Mouse (Mus musculus) right cerebral cortex, adult 2 months (tissue): ENCODE measurements at regions not wholly inside any gene's neighbourhood (a gene's known extent, or its start where the extent isn't known, plus 50 kb on each side); places are given as distances from the start of the nearest gene placed in this dataset.
A peak's percentile ranks its signal among the peaks of the same experiment; 100 is the strongest.

ENCODE experiments used
- DNase-seq, 2 experiments: peaks; one replicate each; pipeline ENCODE4 v3.0.0; 2021 to 2022; ENCODE audit warnings: low spot score in 2 of 2

DNA sequence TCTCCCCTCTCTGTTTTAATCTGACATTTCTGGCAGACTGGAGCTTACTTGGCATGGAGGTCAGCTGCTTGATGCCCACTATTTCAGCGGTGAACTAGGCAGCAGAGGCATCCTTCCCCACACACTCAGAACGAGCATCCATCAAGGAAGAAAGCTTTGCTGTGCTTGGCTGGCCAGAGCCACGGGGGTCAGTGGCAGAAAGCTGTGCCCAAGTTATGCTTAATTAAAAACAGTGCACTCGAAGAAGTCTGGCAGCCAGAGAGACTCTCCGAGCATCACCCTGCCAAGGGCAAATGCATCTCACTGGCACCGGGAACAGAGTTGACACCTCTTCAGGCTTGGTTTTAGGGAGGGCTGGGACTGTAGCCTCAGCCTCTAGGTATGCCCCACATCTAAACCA lies 168.3 kb downstream of the Gm45692 start:
- no peak for DNase-seq

DNA sequence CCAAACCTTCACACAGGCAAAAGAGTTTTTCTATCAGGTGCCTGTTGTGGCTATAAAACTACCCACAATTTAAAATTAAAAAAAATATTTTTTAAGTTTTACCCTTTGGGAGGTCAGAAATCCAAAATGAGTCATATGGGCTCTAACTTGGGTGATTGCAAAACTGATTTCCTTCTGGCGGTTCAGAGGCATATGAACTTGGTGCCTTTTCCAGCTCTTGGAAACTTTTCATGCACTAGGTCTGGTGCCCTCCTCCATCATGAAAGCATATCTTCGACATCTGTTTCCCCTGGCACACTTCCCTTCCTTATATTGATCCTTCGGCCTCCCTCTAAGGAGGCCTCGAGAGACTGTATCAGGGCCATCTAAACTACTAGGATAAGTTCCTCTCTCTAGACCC lies 168.8 kb downstream of the Gm45692 start:
- no peak for DNase-seq

DNA sequence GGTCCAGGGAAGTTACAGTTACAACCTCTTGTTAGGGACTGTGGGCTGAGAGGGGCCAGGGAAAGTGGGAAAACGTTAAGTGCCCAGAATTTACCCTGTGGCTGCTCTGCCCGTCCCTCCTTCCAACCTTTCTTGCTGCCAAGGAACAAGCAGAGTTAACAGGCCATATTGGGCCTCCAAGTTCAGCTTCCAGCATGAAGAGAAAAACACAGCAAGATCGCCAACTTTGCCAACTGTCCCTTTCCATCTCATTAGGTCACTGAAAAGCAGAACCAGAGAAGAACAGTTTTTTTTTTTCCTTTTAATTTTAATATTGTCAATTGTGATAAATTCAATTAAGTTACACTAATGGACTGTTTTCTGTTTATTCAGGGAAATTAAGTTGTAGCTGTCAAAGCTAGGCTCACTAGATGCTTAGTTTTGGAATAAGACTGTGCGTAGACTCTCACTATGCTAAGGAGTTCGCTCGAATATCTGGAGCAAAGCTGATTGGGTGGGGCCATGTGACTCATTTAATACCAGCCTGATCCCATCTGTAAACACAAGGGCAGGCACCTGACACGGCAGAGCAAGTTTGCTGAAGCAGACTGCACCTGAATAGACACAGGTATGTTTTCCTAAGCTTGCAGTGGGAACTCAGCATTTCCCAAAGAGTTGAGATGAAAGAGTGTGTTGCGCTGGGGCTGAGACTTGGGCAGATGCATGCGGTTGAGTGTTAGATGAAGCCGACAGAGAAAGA lies 178.9 kb downstream of the Gm45692 start:
- DNase-seq: no peak

DNA sequence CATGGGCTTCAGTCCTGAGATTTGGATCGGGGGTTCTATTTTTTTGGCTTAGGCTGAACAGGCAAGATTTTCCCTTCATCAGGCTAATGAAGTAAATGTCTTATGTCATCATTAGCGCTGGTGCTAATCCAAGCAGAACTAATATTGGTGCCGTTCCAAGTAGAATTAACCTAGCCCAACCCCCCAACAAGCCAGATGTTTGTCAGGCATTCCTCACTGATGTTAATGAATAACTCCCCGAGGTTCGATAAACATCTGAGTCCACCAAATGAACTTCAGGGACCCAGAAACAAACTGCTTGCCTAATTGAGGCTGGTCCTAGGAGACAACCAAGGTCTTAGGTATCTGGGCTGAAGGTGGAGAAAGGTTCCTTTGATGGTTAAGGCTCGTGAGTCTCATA lies 180.9 kb downstream of the Gm45692 start:
- DNase-seq: no peak

DNA sequence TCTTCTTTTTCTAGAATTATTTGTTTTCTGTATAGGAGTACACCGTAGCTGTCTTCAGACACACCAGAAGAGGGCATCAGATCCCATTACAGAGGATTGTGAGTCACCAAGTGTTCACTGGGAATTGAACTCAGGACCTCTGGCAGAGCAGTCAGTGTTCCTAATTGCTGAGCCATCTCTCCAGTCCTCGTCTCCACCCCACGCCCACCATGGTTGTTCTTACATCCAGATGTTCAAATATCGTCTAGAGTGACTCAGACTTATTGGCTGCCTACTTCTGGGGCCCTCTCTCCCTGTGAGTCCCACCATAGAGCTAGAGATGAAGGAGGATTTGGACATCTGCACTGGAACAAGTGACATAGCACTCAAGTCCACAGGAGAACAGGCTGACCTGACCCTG lies 182.6 kb downstream of the Gm45692 start:
- no peak for DNase-seq

DNA sequence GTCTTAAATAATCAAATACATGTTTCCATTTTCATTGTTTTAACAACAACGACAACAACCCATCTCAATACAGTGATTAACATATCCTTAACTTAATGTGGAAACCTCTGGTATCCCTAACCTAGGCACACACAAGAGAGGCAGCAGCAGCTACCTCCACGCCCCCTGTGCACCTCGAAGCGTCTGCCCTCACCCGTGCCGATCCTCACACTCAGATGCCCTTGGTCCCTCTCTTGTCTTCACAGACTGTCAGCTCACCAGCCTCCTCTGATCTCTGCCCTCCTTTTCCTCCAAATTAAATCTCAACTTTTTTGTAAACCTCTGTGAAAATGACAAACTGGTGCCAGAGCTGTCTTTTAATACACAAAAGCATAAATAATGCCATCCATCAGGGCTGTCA lies 185.2 kb downstream of the Gm45692 start:
- DNase-seq: no peak

DNA sequence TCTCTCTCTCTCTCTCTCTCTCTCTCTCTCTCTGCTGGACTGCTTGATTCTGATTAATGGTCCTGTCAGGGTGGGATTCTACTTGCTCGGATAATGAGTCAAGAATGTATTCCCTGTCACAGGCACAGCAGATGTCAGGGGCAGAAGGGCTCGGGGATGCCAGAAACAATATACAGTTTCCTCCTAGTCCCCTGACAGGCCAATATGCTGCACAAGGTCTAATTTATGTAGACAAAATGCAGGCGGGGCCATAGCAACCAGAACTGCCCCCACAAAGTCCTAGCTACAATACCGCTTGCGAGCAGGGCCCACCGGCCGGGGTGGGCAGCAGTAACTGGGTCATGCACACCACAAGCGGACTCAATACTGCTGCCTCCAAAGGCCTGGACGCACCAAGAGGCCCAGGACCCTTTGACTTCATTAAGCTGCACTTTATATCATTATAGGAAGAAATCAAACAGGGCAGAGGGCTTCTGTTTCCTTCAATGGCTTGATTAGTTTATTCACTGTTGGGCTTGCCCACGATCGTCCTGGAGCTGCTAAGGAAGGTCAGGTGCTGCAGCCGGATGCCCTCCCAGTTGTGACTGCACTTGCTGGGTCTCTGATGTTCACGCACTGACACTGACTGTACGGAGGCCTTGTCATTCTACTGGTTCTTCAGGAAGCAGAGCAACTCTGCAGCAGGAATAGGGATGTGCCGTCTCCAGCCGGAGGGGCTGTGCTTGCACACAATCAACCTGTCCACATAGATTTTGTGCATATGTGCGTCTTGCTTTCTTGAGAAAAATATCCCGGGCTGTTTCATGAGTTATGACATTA lies 185.9 kb downstream of the Gm45692 start:
- DNase-seq: no peak

DNA sequence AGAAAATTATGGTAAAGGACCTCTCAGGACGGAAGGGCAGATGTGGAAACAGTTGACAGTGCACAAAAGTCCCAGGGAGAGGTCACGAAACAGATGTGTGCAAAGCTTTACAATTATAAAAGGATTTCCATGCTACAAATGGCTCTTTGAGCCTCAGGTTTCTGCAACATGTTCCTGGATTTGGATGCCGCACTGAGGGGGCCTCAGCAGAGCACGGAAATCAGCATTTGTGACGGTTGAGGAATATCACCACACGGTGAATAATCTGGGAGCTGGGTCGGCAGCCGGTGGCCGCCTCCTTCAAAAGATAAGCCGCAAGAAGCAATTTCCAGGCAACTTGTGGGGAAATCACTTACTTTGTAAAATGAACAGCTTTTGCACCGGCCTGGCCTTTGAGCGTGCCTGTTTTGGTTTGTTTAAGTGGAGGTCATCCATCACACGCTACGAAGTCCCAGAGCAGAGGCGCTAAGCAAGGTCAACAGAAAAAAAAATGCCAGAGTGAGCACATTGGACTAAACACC lies 188.8 kb downstream of the Gm45692 start:
- DNase-seq: no peak

DNA sequence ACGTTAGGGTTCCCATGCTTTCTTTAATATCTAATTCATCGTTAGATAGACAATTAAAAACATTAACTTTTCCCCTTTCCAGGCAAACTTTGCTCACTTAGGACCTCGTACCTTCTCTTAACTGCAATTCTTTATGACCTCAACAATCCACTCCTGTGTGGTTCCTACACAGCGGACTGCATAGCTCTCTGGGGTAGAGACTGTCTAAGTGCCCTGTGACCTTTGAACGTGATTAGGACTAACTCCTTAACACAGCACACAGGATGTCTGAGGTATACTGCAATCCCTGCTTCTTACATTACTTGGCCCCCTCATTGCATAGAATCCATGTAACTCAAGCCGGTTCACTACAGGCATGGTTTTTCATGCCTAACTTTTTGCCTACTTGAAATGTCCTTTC lies 190.4 kb downstream of the Gm45692 start:
- DNase-seq: no peak

DNA sequence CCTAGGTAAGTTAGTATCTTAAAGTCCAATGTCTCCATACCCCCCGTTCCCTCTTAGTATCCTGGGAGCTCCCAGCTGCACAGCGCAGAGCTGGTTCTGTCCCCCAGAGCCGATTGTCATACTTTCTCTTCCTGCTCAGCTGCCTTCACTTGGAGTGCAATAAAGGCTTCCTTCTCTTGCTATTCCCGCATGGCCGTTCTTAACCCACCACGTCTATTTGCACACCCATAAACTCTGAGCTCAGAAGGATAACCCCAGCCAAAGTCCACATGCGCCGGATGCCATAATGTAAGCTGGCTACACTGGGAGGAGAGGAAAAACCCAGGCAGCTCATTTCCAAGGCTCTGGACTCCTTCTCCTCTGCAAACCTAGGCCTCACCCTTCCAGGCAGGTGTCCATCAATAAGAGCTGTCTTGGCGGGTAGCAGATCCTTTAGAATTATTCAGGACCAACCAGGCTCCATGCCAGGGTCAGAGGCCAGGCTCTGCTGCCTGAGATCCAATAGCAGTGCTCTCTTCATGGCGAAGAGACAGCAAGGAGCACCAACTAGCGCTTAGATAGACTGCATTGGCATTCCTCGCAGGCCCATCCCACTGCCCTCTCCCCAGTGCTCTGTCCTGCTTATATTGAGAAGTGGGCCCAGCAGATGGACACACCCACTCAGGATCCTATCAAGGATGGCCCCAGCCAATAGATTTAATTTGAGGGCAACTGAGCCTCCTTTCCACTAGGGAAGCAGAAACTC lies 204.4 kb downstream of the Gm45692 start:
- DNase-seq: no peak

DNA sequence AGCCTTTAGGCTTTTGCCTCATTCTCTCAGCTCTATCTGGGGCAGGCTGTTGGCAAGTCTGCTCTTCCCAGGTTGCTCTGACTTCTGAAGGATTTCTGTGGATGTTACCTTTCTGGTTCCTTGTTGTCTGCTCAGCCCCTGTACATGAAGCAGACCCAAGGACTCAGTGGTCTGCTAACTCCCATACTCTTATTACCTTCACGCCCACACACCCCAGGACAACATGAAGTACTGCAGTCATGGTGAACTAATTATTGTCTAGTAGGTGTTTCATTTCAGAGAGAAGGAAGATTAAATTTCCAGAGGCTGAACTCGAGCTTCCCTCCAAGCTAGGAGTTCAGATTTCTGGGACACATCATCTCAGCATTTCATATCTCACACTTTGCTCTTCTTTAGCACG lies 205.3 kb downstream of the Gm45692 start:
- DNase-seq: no peak

DNA sequence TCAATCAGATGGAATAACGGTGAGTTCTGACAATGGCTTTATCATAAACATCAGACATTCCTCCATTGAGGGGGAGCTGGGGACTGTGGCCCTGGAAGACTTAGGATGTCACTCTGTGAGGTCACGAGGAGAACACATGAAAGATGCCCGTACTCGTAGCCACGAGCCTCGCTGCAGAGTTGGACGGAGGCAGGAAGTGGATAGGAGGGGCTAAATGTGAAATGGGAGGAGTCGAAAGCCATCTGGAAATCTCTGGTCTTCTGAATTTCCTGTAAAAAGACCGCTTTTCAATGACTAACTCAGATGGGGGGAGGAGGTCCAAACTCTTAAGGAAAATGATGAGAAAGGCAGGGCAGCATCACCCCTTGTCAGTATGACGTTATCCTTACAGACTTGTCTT lies 210.5 kb downstream of the Gm45692 start:
- no peak for DNase-seq

DNA sequence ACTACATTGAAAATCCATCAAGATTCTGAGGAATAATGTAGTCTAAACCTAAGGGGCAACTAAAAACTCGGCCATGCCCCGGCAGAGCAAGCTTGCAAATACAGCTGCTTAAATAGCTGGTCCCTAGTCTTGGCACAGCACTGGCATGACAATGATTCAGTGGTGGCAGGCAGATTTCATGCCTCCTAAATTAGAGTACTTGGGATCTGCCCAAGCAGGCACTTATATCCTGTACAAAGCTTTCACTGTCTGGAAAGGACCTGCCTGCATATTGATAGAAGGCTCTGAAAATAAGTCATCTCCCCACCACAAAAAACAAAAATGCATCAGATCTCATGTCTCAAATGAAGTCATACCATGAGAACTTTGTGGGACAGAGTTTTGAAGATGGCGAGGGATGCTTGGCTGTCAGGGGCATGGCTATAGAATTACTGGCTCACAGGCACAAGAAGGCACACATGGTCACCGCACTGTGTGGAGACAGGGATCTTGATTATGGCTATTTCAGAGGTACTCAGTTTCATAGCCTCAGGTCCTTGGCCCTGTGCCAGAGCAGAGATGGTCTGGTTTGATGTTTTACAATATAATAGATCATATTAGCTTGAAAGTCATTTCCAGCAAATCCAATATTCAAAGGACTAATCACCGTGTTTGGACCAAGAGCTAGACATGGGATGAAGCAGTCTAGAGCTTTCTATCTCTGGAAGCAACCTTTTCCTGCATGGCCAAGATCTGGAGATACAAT lies 217.7 kb downstream of the Gm45692 start:
- DNase-seq: no peak

DNA sequence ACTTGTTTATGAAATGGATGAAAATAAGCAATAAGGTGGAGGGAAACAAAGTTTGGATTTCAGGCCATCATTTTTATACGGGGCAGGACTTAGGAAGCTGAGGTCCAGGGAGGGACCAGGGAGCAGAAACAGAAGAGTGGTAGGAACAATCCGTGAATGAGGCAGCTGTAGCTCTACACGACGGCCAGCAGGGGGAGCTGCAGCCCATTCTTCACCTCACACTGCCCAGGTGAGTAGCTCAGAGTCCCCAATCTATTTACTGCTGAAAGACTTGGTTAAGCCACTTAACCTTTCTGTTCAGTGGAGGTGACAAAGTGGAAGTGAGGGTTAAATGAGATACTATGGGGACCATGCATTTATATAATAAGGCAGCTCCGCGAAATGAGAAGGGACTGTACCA lies 225.7 kb downstream of the Gm45692 start:
- peak; percentile 21 to 77 for DNase-seq

DNA sequence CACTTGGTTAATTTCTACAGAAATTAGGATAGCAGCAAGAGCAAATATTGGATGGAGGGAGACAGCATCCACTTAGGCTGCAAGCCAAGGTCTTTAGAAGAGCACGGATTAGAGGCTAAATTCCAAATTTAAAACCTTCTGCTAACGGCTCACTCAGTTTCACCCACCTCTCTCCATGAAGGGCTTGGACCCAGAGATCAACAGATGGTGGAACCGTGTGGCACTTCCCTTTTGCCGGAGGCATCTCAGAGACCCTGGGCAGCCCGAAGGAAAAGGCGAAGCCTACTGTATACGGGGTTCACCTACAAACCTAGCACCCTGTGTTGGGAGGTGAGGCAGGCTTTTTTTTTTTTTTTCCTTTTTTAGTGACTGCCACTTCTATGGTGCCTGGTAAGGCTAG lies 229.9 kb downstream of the Gm45692 start:
- no peak for DNase-seq

DNA sequence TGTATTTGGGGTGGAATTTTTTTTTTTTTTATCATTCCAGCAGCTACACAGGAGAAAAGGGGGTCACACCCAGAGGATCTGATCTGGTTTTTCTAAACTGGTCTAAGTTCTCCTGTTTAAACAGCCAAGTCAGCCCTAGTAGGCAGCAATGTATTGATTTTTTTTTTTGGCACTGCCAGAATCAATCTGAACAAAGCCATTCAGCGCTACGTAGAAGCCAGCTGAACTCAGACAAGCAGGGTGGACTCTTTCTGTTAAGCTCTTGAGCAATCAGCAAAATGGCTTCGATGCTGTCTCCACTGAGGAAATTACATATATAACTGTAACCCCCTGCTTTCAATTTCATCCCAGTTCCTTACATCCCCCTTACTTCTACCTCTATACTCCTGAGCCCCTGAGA lies 230.5 kb downstream of the Gm45692 start:
- DNase-seq: no peak

DNA sequence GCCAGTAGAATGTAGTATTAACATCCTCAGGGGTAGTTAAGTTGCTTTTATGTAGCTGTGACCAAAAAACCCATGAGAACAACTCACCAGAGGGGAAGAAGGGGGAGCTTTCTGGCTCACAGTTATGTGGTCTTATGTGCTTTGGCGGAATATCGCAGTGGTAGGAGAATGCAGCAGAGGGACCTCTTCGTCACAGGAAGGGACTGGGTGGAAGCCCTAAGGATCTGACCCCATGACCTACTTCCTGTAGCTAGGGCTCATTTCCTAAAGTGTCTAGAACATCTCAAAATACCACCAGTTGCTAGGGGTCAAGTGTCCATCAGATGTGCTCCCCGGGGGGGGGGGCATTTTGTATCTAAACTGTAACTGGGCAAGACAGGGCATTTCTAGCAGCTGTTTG lies 231.3 kb downstream of the Gm45692 start:
- DNase-seq: no peak

DNA sequence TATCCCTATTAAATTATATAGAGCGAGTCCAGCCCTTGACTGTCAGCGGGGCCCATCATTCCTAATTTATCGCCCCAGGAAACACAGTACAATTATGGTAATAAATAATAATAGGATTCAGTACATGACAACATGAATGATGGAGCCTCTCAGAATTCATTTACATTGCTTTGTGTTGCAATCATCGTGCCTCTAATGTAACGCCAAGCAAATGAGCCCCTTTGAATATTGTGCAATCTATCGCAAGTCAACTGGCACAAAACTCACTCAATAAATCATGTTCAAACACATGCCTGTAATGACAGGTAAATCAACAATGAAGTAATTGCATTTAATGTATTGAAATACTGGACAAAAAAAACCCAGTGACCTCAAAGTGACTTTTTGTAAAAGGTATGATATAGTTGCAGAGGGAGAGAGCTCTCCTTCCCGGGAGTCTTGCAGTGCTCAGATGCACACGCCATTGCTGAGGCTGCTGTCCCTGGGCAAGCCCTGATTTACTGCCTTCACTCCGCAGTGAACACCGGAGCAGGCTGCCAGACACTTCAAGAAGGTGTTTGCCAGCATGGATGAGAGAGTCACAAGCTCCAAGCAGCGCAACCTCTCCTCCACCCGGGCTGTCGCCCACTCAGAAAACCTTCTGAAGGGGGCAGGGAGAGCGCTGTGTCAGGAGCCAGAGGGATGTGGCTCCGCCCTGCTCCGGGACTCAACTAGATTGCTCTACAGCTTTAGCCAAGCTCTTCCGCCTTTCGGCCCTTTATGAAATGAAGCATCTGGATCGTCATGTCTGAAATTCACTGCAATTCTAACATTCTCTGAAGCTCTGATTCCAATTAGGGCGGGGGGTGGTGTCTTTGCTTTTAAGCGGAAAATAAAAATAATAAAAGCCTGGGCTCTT lies 232.6 kb downstream of the Gm45692 start:
- DNase-seq: peak; percentile 9 to 11

DNA sequence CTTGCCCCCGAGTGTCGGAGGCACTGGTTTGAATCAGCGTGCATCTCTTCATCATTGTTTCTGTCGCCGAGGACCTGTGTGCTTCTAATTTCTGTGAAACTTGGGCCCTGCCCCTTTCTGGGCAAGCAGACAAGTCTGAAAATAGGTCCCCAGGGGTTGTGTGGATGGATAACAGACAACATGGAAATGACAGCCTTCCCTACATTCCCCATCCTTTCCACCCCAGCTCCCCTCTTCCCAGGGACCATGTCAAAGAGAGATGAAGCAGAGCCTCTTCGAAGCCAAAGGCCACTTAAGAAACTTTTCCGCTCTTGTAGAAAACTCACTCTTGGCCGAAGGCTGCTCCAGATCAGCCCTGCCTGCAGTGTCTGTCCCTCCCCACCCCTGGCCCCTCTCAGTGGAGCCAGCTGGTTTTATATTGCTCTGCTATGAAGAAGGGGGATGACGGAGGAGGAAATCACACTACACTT lies 233.2 kb downstream of the Gm45692 start:
- DNase-seq: no peak

DNA sequence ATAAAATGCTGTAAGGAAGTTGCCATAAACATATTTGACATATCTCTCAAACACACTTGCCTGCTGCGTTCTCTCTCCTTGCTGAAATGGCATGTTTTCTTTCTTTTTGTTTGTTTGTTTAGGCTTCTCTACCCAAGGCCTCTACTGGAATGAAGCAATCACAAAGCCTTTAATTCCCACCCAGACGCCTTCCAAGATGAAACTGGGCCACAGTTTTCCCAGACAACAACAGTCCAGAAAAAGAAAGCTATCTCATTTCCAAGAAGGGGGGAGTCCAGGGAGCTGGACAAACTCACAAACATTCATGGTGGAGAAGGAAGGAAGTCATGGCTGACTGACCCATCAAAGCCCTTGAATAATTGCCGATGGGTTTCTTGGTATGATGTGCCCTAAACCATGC lies 234.1 kb downstream of the Gm45692 start:
- no peak for DNase-seq

DNA sequence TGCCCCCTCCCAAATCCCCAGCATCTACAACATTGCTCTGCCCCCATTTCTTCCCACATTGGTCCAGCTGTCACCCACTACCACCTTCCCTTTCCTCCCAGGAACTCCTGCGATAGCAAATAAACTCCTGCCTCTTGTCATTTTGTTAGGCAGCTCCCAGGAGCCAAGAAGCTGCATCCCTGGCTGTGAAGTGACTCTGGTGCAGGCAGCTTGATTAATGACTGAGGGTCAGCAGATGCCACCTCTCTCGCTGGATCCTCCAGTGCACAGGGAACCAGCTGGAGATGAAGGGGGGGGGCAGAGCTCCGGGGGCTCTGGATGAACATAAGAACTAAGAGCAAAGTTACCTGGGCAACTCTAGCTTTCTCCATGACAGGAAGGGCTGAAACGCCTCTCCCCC lies 235.2 kb downstream of the Gm45692 start:
- DNase-seq: no peak
